Mouse (Mus musculus): ENCODE measurements around the gene Trp53i13. TPM values are rescaled to one million over a fixed set of nuclear protein-coding genes. Genes with fewer than 3 reads are reported as not detected.

The Trp53i13 gene
- polyA plus RNA-seq, 1 experiment = 1.3 TPM

DNA sequence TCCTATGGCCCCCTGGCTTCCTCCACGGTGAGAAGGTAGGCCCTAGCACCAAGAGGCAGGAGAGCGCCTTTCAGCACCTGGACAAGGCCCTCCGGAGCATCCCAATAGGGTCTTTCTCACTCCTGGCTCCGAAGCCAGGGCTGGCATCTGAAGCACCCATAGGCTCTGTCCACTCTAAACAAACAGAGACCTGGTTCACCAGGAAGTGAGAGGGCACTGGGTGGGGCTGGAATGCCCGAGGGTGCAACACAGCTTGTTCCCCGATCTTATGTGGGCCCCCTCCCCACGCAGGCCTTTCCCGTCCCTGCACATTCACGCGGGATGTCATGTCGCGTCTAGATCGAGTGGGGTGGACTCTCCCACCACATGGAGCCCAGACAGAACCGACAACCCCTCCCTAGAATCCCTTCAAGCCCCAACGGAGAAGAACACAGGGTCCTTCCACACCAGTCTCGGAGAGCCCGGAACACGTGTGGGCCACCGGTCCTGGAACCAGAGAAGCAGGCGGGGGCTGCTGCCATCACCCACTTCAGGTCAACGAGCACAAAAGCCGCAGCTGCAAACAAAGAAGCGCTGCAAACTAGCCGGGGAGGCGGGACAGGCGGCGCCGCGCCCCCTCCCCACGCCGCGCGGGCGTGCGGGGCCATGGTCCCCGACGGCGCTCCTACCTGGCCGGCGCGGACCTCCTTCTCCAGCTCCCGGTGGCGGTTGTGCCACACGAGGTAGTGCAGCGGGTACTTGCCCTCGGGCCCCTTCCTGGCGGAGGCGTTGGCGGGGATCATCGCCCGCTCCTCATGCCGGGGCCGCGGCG is 26.8 kb downstream of the Trp53i13 start:
- Histone ChIP-seq H3K9me3 (ENCODE audit: control insufficient read depth, low read length) (peaks cover 2% of the 10 kb centered on the region; the same call in 1 of the 2 replicates), H3K4me3 (replicated peaks) (peak overlapping the region; percentile 64), H3K27me3 (ENCODE audit: control insufficient read depth) (peaks cover 50% of the 10 kb centered on the region), H3K36me3 (ENCODE audit: control insufficient read depth) (no peaks in the 10 kb centered on the region), H3K4me1 (ENCODE audit: control insufficient read depth) (peaks cover 46% of the 10 kb centered on the region)
- TF ChIP-seq TAL1 (IDR thresholded peaks at IDR 0.05; ENCODE audit: low read length) (no peak), GATA1 (IDR thresholded peaks at IDR 0.05; ENCODE audit: low read length) (no peak)

DNA sequence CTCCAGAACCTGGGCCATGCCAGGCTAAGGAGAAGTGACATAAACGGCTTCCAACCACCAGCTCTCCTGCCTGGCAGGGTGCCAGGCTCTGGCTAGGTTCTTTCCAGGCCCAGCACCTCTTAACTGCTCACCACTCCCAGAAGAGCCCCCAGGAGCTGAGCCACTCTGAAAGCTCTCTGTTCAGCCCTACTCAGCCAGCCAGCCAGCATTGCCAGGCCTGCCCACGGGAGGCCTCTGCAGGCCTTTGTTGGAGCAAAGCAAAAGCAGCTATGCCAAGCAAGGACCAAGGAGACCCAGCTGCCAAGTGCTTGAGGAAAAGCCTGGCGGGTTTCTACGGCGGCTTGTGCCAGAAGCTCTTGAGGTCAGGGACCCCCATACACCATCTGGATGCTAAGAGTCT is 29.0 kb downstream of the Trp53i13 start:
- no peaks in the 10 kb centered on the region for H3K36me3 ChIP-seq (ENCODE audit: control insufficient read depth)
- H3K4me3 ChIP-seq (replicated peaks) = no peak overlapping the region
- H3K9me3 ChIP-seq (ENCODE audit: control insufficient read depth, low read length) = peaks cover 2% of the 10 kb centered on the region; the same call in 1 of the 2 replicates
- H3K4me1 ChIP-seq (ENCODE audit: control insufficient read depth) = peaks cover 30% of the 10 kb centered on the region
- H3K27me3 ChIP-seq (ENCODE audit: control insufficient read depth) = peaks cover 44% of the 10 kb centered on the region
- TF ChIP-seq TAL1 (IDR thresholded peaks at IDR 0.05; ENCODE audit: low read length) (no peak), GATA1 (IDR thresholded peaks at IDR 0.05; ENCODE audit: low read length) (no peak)

DNA sequence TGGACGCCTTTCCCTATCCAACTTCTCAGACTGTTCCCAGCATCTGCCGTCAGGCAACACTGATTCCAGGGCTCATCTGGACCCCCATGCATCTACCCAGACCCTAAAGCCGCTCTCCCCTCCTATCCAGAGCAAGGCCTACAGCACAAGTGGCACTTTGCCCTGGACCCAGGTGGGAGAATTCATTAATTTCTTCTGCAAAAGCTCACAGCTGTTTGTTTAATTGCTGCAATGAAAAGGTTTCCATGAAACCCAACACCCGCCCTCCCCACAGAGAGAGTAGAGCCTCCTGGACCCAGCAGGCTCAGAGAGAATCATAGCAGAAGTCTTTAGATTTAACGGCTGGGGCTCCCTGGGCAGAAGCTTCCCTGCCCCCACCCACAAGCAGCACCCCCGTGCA is 30.6 kb downstream of the Trp53i13 start:
- Histone ChIP-seq H3K4me3 (replicated peaks) (no peak overlapping the region), H3K36me3 (ENCODE audit: control insufficient read depth) (no peaks in the 10 kb centered on the region), H3K4me1 (ENCODE audit: control insufficient read depth) (peaks cover 15% of the 10 kb centered on the region), H3K9me3 (ENCODE audit: control insufficient read depth, low read length) (peaks cover 2% of the 10 kb centered on the region; the same call in 1 of the 2 replicates), H3K27me3 (ENCODE audit: control insufficient read depth) (peaks cover 28% of the 10 kb centered on the region)
- TF ChIP-seq GATA1 (IDR thresholded peaks at IDR 0.05; ENCODE audit: low read length) = no peak

DNA sequence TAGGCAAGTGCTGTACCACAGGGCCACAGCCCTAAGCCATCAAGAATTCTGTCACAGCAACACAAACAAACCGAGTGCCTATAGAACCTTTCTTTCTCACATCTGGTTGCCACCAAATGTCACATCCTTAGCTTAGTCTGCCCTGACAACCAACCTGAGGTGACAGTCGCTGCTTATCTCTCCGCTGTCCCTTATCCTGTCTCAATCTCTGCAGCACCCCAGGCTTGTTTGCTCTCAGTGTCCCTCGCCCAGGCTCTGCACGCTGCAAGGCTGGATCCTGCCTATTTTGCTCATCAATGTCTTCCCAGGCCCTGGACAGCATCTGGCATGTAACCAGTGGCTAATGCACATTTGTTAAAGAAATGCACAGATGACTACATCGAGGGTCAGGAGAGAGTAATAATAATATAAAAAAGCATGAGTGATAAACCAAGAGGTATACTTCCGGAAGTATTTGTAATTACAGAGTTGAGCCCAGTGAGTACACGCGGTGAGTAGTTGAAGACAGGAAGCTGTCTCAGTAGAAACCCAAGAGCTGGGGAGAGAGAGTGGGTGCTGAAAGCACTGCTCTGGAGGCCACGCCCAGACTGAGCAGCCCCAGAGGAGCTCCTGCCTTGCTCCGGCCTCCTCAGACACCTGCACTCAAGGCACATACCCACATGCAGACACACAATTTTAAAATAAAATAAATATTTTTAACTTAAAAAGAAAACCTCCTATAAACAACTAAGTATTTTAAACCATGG is 32.1 kb downstream of the Trp53i13 start:
- no peak for TF ChIP-seq GATA1 (IDR thresholded peaks at IDR 0.05; ENCODE audit: low read length)
- no peak for TF ChIP-seq TAL1 (IDR thresholded peaks at IDR 0.05; ENCODE audit: low read length)
- H3K9me3 ChIP-seq (ENCODE audit: control insufficient read depth, low read length) = no peaks in the 10 kb centered on the region
- peaks cover 3% of the 10 kb centered on the region for H3K4me1 ChIP-seq (ENCODE audit: control insufficient read depth)
- no peak overlapping the region for H3K4me3 ChIP-seq (replicated peaks)
- H3K36me3 ChIP-seq (ENCODE audit: control insufficient read depth) = no peaks in the 10 kb centered on the region
- peaks cover 13% of the 10 kb centered on the region for H3K27me3 ChIP-seq (ENCODE audit: control insufficient read depth)

DNA sequence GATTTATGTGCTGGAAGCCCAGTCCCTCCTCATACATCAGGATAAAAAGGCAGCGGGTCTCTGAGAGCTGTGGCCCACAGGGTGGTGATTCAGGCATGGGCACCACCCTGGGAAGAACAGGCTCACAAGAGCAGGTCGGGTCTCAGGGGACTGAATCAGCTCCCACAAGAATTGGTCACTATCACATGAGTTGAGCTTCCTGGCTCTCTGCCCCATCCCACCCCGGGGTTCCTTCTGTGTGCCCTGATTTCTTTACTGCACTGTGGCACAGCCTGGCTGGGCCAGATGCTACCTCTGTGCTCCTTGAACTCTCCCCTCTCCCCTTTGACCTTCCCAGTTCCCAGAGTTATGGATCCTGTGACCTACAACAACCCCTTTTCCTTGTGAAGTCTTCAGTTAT is 32.7 kb downstream of the Trp53i13 start:
- Histone ChIP-seq H3K4me3 (replicated peaks) (no peak overlapping the region), H3K36me3 (ENCODE audit: control insufficient read depth) (no peaks in the 10 kb centered on the region), H3K4me1 (ENCODE audit: control insufficient read depth) (peaks cover 2% of the 10 kb centered on the region; the same call in 1 of the 2 replicates), H3K27me3 (ENCODE audit: control insufficient read depth) (peaks cover 7% of the 10 kb centered on the region), H3K9me3 (ENCODE audit: control insufficient read depth, low read length) (no peaks in the 10 kb centered on the region)
- TF ChIP-seq TAL1 (IDR thresholded peaks at IDR 0.05; ENCODE audit: low read length) (no peak), GATA1 (IDR thresholded peaks at IDR 0.05; ENCODE audit: low read length) (no peak)

DNA sequence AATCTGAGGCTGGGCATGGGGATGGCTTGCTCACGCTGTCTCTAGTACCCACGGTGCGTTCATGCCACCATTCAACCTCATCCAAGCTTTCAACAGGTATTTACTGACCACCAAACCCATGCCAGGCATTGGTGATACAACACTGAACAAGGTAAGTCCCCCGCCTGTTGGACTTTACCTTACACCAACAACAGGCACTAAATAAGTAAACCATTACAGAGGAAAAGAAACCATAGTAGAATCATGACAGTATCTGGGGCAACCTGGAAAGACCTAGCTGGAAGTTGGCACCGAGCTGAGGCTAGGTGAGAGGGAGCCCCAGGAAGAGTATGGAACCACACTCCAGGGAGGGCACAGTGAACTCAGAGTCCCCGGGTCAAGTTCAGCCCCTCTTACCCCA is 38.9 kb downstream of the Trp53i13 start:
- Histone ChIP-seq H3K36me3 (ENCODE audit: control insufficient read depth) (peaks cover 6% of the 10 kb centered on the region), H3K4me3 (replicated peaks) (no peak overlapping the region), H3K4me1 (ENCODE audit: control insufficient read depth) (no peaks in the 10 kb centered on the region), H3K27me3 (ENCODE audit: control insufficient read depth) (no peaks in the 10 kb centered on the region), H3K9me3 (ENCODE audit: control insufficient read depth, low read length) (no peaks in the 10 kb centered on the region)
- TF ChIP-seq TAL1 (IDR thresholded peaks at IDR 0.05; ENCODE audit: low read length) = no peak
- no peak for TF ChIP-seq GATA1 (IDR thresholded peaks at IDR 0.05; ENCODE audit: low read length)

DNA sequence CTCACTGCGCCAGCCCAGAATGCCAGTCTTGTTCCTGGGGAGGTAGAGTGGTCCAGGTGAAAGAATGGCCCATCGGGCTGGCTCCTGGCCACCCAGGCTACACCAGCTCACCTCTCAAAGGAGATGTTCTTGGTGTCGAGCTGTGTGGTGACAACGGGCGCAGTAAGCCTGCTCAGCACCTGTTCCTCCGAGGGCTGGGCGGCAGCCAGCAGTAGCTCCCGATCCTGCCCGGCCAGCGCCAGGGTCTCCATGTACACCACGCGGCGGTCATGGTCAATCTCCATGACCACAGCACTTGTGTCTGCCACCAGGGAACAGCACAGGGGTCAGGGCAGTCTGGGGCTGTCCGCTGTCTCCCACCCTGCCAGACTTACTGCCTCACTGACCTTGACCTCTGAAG is 39.6 kb downstream of the Trp53i13 start:
- no peak overlapping the region for H3K4me3 ChIP-seq (replicated peaks)
- no peaks in the 10 kb centered on the region for H3K9me3 ChIP-seq (ENCODE audit: control insufficient read depth, low read length)
- H3K27me3 ChIP-seq (ENCODE audit: control insufficient read depth) = no peaks in the 10 kb centered on the region
- H3K4me1 ChIP-seq (ENCODE audit: control insufficient read depth) = no peaks in the 10 kb centered on the region
- TF ChIP-seq GATA1 (IDR thresholded peaks at IDR 0.05; ENCODE audit: low read length) (no peak), TAL1 (IDR thresholded peaks at IDR 0.05; ENCODE audit: low read length) (no peak)
- H3K36me3 ChIP-seq (ENCODE audit: control insufficient read depth) = peaks cover 6% of the 10 kb centered on the region

DNA sequence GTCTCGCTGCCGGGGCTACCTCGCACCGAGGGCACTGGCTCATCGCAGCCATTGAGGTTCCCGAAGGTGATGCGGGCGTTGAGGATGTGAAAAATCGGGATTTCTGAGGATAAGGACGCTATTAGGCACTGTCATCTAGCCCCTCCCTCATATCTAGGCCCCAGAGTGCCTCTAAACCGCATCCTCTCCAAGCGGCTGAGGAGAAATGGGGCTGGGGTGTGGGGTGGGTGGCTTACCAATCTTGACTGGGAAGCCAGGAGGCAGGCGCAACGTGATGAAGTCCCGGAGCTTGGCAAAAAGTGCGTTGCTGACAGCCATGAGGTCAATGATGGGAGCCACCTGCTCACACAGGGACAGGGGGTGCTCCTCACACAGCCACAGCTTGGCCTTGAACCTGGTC is 43.0 kb downstream of the Trp53i13 start:
- no peak overlapping the region for H3K4me3 ChIP-seq (replicated peaks)
- no peaks in the 10 kb centered on the region for H3K9me3 ChIP-seq (ENCODE audit: control insufficient read depth, low read length)
- peaks cover 2% of the 10 kb centered on the region for H3K4me1 ChIP-seq (ENCODE audit: control insufficient read depth)
- peaks cover 9% of the 10 kb centered on the region for H3K27me3 ChIP-seq (ENCODE audit: control insufficient read depth)
- H3K36me3 ChIP-seq (ENCODE audit: control insufficient read depth) = peaks cover 6% of the 10 kb centered on the region
- TF ChIP-seq TAL1 (IDR thresholded peaks at IDR 0.05; ENCODE audit: low read length) = no peak

DNA sequence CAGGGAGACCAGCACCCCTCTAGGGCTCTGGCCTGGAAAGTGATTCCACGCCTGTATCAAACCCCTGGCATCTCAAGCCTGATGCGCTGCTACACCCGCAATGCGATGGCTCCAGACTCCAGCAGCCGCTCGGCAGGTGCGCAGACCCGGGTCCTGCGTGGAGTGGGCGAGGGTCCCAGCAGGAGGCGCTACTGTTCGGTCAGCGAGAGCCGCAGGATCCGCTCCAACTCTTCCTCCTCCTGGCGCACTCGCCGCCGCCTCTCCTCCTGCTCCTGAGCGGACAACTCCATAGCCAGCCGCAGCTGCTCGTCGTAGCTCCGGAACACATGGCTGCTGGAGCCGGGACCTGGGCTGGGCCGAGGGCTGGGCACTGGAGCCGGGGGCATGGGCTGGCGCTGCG is 44.4 kb downstream of the Trp53i13 start:
- TF ChIP-seq GATA1 (IDR thresholded peaks at IDR 0.05; ENCODE audit: low read length) (no peak), TAL1 (IDR thresholded peaks at IDR 0.05; ENCODE audit: low read length) (no peak)
- Histone ChIP-seq H3K27me3 (ENCODE audit: control insufficient read depth) (peaks cover 22% of the 10 kb centered on the region), H3K9me3 (ENCODE audit: control insufficient read depth, low read length) (no peaks in the 10 kb centered on the region), H3K4me1 (ENCODE audit: control insufficient read depth) (peaks cover 10% of the 10 kb centered on the region), H3K36me3 (ENCODE audit: control insufficient read depth) (peaks cover 6% of the 10 kb centered on the region), H3K4me3 (replicated peaks) (no peak overlapping the region)

Measured in erythroblast, embryonic 14.5 days (primary cell).